30 mouse cellular contexts compared by ENCODE assay signal in the genomic region with DNA sequence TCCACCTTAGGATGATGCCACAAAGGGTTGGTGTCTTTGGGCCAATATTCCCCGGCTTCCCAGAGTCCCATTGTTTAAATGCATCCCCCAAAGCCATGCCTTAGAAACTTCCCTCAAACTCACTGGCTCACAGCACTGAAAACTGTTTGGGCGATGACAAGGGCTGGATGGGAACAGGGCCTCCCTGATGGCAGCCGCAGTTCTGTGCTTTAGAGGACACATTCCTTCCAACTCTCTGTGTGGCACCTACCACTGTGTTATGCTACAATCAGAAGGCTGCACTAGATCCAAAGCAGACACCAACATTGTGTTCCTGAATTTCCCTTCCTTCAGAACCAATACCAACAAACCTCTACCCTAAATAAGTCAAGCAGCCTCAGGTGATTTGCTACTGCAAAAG. TPM values are rescaled to one million over a fixed set of nuclear protein-coding genes. Genes with fewer than 3 reads are reported as not detected.
DNase-seq lines count a peak whose midpoint lies in the region; ATAC-seq lines count a peak whose summit lies in the region.
"Had no signal": no experiment of that assay in that cellular context is flagged by ENCODE, and none has a peak within 500 bp of the region (broad histone marks: within the 10 kb centered on the region; RNA-seq: fewer than 3 reads in every experiment).

No protein-coding gene starts in this region.

- H3K27me3 ChIP-seq in heart, embryonic 10.5 days (ENCODE audit: insufficient read depth, poor library complexity, severe bottlenecking), result no peaks in the 10 kb centered on the region
- no peaks in the 10 kb centered on the region for H3K27me3 ChIP-seq in heart, embryonic 13.5 days (replicated peaks)
- no peaks in the 10 kb centered on the region for H3K27me3 ChIP-seq in heart, embryonic 16.5 days (ENCODE audit: control insufficient read depth, insufficient read depth, low read length)
- H3K27me3 ChIP-seq: embryonic facial prominence, embryonic 12.5 days; embryonic facial prominence, embryonic 15.5 days had no signal

- intact Hi-C loops in heart, postnatal 10 days (cut with DNase I), result no loop called here

- DNase-seq in heart, embryonic 10.5 days (ENCODE audit: low spot score), result no peak
- no peak for DNase-seq in heart, postnatal 10 days
- DNase-seq in heart, postnatal 4 days, result no peak
- DNase-seq in heart, adult 8-10 months (ENCODE audit: low spot score), result no peak
- DNase-seq: adrenal gland, adult 2 months; adrenal gland, postnatal 14 days; cerebellum, adult 11 months; cerebellum, adult 2 months; cerebellum, adult 9-11 months; cerebellum, postnatal 25 days; gastrocnemius, postnatal 25 days; heart, postnatal 14 days; kidney, adult 18-20 months; kidney, adult 9 months had no signal

- 51% methylated on average over 3 of the region's 3 CpGs for WGBS in heart, embryonic 10.5 days
- 41% methylated on average over 3 of the region's 3 CpGs for WGBS in heart, embryonic 13.5 days
- whole genome bisulfite sequencing in heart, embryonic 16.5 days, result 44% methylated on average over 3 of the region's 3 CpGs

- peak overlapping the region; percentile 26; the same call in 1 of the 2 replicates for H3K9ac ChIP-seq in heart, embryonic 13.5 days
- no peak overlapping the region for H3K9ac ChIP-seq in heart, embryonic 16.5 days (ENCODE audit: low read length)
- H3K9ac ChIP-seq: embryonic facial prominence, embryonic 12.5 days; embryonic facial prominence, embryonic 15.5 days; hindbrain, embryonic 14.5 days had no signal

- ATAC-seq in heart, embryonic 13.5 days (ENCODE audit: extremely low read depth, insufficient number of reproducible peaks, low FRiP score, low TSS enrichment), result no peak
- ATAC-seq in heart, embryonic 16.5 days (replicated peaks; ENCODE audit: extremely low read depth, insufficient read depth, low FRiP score), result peak; percentile 71; the same call in 1 of the 2 replicates
- ATAC-seq: CD4-positive, CD25-positive, alpha-beta regulatory T cell, adult 4 months; hindbrain, postnatal 0 days; inflammation-experienced regulatory T-cells, adult 6 months; intestine, embryonic 16.5 days had no signal

- peak overlapping the region; percentile 70 for H3K27ac ChIP-seq in heart, embryonic 10.5 days
- peak overlapping the region; percentile 82 for H3K27ac ChIP-seq in heart, embryonic 13.5 days (replicated peaks)
- peak overlapping the region; percentile 88 for H3K27ac ChIP-seq in heart, embryonic 16.5 days (ENCODE audit: low read length)
- H3K27ac ChIP-seq: embryonic facial prominence, embryonic 12.5 days; embryonic facial prominence, embryonic 15.5 days; hindbrain, embryonic 14.5 days; hindbrain, postnatal 0 days had no signal

- H3K4me2 ChIP-seq in heart, embryonic 13.5 days, result no peak overlapping the region
- no peak overlapping the region for H3K4me2 ChIP-seq in heart, embryonic 16.5 days (ENCODE audit: low read depth, low read length)
- H3K4me2 ChIP-seq: embryonic facial prominence, embryonic 12.5 days; embryonic facial prominence, embryonic 15.5 days; hindbrain, embryonic 14.5 days had no signal

- no peaks in the 10 kb centered on the region for H3K36me3 ChIP-seq in heart, embryonic 10.5 days
- no peaks in the 10 kb centered on the region for H3K36me3 ChIP-seq in heart, embryonic 13.5 days
- H3K36me3 ChIP-seq in heart, embryonic 16.5 days (ENCODE audit: control insufficient read depth, insufficient read depth), result no peaks in the 10 kb centered on the region
- H3K36me3 ChIP-seq: embryonic facial prominence, embryonic 12.5 days; embryonic facial prominence, embryonic 15.5 days had no signal

- peaks cover 34% of the 10 kb centered on the region for H3K4me1 ChIP-seq in heart, embryonic 10.5 days
- peaks cover 48% of the 10 kb centered on the region for H3K4me1 ChIP-seq in heart, embryonic 13.5 days
- H3K4me1 ChIP-seq in heart, embryonic 16.5 days (ENCODE audit: control insufficient read depth, insufficient read depth, low read length), result peaks cover 29% of the 10 kb centered on the region

- no peak overlapping the region for H3K4me3 ChIP-seq in heart, embryonic 10.5 days
- H3K4me3 ChIP-seq in heart, embryonic 13.5 days, result no peak overlapping the region
- H3K4me3 ChIP-seq in heart, embryonic 16.5 days (ENCODE audit: low read length), result no peak overlapping the region
- H3K4me3 ChIP-seq: embryonic facial prominence, embryonic 12.5 days; embryonic facial prominence, embryonic 15.5 days had no signal

- H3K9me3 ChIP-seq in heart, embryonic 10.5 days, result 0 out of 2 replicates have a peak, but pooled peaks cover 3% of the 10 kb centered on the region
- no peaks in the 10 kb centered on the region for H3K9me3 ChIP-seq in heart, embryonic 13.5 days
- 0 out of 2 replicates have a peak, but pooled peaks cover 5% of the 10 kb centered on the region for H3K9me3 ChIP-seq in heart, embryonic 16.5 days (replicated peaks; ENCODE audit: control insufficient read depth, low read length)
- H3K9me3 ChIP-seq: embryonic facial prominence, embryonic 12.5 days; embryonic facial prominence, embryonic 15.5 days had no signal

RNA-seq across cellular contexts. Expression of a gene that starts 49.3 kb away (rescaled TPM):
- polyA plus RNA-seq in heart, embryonic 10.5 days (2016; fragmentation: Nextera tagmentation; extraction: Ambion mirVana), result not detected in 2 replicates
- total RNA-seq in heart, postnatal 10 days (2021), result not detected
- not detected in 2 replicates for polyA plus RNA-seq in heart, embryonic 13.5 days (2015; fragmentation: Nextera tagmentation; extraction: Ambion mirVana)
- under 1 TPM in 1 of 2 experiments, not detected in 1; 0.29 TPM for total RNA-seq in heart, postnatal 4 days (2021)
- not detected in 2 replicates for polyA plus RNA-seq in heart, embryonic 16.5 days (2015; fragmentation: Nextera tagmentation; extraction: Ambion mirVana)
- not detected for total RNA-seq in heart, adult 8-10 months (2022)
- total RNA-seq: adrenal gland, postnatal 14 days; common myeloid progenitor, adult 5-6 weeks; gastrocnemius, adult 8-10 months; gastrocnemius, postnatal 25 days; heart, postnatal 14 days; hindbrain, postnatal 0 days; MEL had no signal
- polyA plus RNA-seq: adrenal gland, adult 2 months; C2C12; CD4-positive, CD25-positive, alpha-beta regulatory T cell, adult 4 months; cerebellum, adult 2 months; embryonic facial prominence, embryonic 15.5 days; forebrain, embryonic 11.5 days; hindbrain, embryonic 11.5 days; hindbrain, embryonic 14.5 days; hindbrain, postnatal 0 days; inflammation-experienced regulatory T-cells, adult 6 months; intestine, embryonic 16.5 days; kidney, embryonic 16.5 days had no signal
